ENCODE assay signal across 7 mouse cellular contexts in the genomic region with DNA sequence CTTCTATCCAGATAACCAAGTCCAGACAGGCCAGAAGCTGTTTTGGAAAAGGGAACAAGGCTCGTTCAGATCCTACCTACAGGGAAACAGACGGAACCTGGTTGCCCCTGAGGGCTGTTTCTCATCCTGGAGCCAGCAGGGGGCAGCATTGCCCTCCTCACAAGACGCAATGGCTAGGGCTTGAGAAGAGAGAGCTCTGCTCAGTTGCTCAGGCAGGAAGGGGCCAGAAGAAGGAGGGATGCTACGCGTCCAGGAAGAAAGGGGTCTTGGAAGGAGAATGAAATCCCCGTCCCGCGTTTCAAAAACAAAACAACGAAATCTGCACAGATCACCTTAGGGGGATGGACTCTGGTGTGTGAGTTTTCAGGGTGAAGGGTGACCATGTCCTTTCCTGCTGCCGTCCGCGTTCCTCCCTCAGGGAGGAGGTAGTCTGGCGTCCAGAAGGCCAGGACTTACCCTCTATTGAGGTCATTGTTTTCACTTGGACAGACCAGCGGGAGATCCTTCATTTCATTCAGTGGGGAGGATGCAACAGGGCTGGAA. TPM values are rescaled to one million over a fixed set of nuclear protein-coding genes. Genes with fewer than 3 reads are reported as not detected.
DNase-seq lines count a peak whose midpoint lies in the region; ATAC-seq lines count a peak whose summit lies in the region.

No protein-coding gene starts in this region.

- H3K27ac ChIP-seq in intestine, embryonic 14.5 days (ENCODE audit: low read depth) = peak overlapping the region; percentile 60
- no peak overlapping the region for H3K27ac ChIP-seq in midbrain, embryonic 12.5 days (replicated peaks)

- peak; percentile 67; the same call in 1 of the 2 replicates for ATAC-seq in intestine, embryonic 14.5 days (replicated peaks; ENCODE audit: low FRiP score, low TSS enrichment, low read depth)
- peak; percentile 72; the same call in 1 of the 2 replicates for ATAC-seq in midbrain, embryonic 12.5 days (ENCODE audit: low FRiP score, low read depth)

- no peaks in the 10 kb centered on the region for H3K36me3 ChIP-seq in intestine, embryonic 14.5 days (ENCODE audit: control insufficient read depth, insufficient read depth, low read length)
- no peaks in the 10 kb centered on the region for H3K36me3 ChIP-seq in midbrain, embryonic 12.5 days

- H3K4me1 ChIP-seq in intestine, embryonic 14.5 days (replicated peaks; ENCODE audit: control insufficient read depth, insufficient read depth, low read length) = peaks cover 10% of the 10 kb centered on the region; the same call in 1 of the 2 replicates
- H3K4me1 ChIP-seq in midbrain, embryonic 12.5 days = no peaks in the 10 kb centered on the region; the same call in 1 of the 2 replicates

- no peaks in the 10 kb centered on the region for H3K27me3 ChIP-seq in intestine, embryonic 14.5 days (replicated peaks; ENCODE audit: control insufficient read depth, insufficient read depth, low read length)
- no peaks in the 10 kb centered on the region for H3K27me3 ChIP-seq in midbrain, embryonic 12.5 days

- H3K4me2 ChIP-seq in intestine, embryonic 14.5 days (ENCODE audit: low read length) = peak overlapping the region; percentile 18
- H3K4me2 ChIP-seq in midbrain, embryonic 12.5 days (replicated peaks) = peak overlapping the region; percentile 37

- 13% methylated on average over 14 of the region's 14 CpGs for WGBS in intestine, embryonic 14.5 days
- WGBS in midbrain, embryonic 12.5 days = 26% methylated on average over 14 of the region's 14 CpGs

- no peak overlapping the region for H3K4me3 ChIP-seq in intestine, embryonic 14.5 days (ENCODE audit: low read depth, low read length)
- H3K4me3 ChIP-seq in midbrain, embryonic 12.5 days = no peak overlapping the region; the same call in 1 of the 2 replicates

- intact Hi-C loops in gastrocnemius, postnatal 36 days (cut with DNase I) = loop anchor here (5.0 kb wide), 1 partner anchor 314 kb away; the partner anchor contains the start of gene Zfp36l2
- intact Hi-C loops in left cerebral cortex, postnatal 25 days (cut with DNase I) = loop anchor here (2.0 kb wide), 2 partner anchors 318 to 512 kb away; no protein-coding TSS in a partner anchor

- peak overlapping the region; percentile 20; the same call in 1 of the 2 replicates for H3K9ac ChIP-seq in intestine, embryonic 14.5 days (ENCODE audit: low read length)
- no peak overlapping the region for H3K9ac ChIP-seq in midbrain, embryonic 12.5 days (replicated peaks)

- DNase-seq in adrenal gland, adult 18-20 months (ENCODE audit: low spot score in 2 of 2) = peak; percentile 59 to 77
- DNase-seq in embryo, embryonic 11 days = peak; percentile 91
- DNase-seq in gastrocnemius, postnatal 36 days = peak; percentile 78 to 83
- DNase-seq in intestine, embryonic 14.5 days (ENCODE audit: low spot score) = peak; percentile 96
- peak; percentile 82 to 90 for DNase-seq in left cerebral cortex, postnatal 25 days (ENCODE audit: low spot score in 2 of 2)
- DNase-seq in skeletal muscle tissue, adult 2 months (ENCODE audit: low read depth, low spot score) = peak; percentile 83

- peaks cover 5% of the 10 kb centered on the region; the same call in 1 of the 2 replicates for H3K9me3 ChIP-seq in intestine, embryonic 14.5 days (ENCODE audit: control insufficient read depth, low read length)
- H3K9me3 ChIP-seq in midbrain, embryonic 12.5 days = 0 out of 2 replicates have a peak, but pooled peaks cover 3% of the 10 kb centered on the region

RNA-seq across cellular contexts. Expression of gene Haao, which starts 25.1 kb away (rescaled TPM):
- total RNA-seq in adrenal gland, adult 18-20 months (2021) = 1 to 10 TPM in 1 of 2 experiments, under 1 TPM in 1; 0.56 to 1.6 TPM
- not detected for total RNA-seq in gastrocnemius, postnatal 36 days (2021)
- 0.26 and 0.38 TPM in 2 replicates for polyA plus RNA-seq in intestine, embryonic 14.5 days (2014; fragmentation: Nextera tagmentation; extraction: Ambion mirVana)
- total RNA-seq in left cerebral cortex, postnatal 25 days (2021) = not detected
- 0.26 TPM in 1 of 2 replicates, not detected in the other for polyA plus RNA-seq in midbrain, embryonic 12.5 days (2016; fragmentation: Nextera tagmentation; extraction: Ambion mirVana)
